Comparison of ENCODE assay signal across 31 mouse cellular contexts in the genomic region with DNA sequence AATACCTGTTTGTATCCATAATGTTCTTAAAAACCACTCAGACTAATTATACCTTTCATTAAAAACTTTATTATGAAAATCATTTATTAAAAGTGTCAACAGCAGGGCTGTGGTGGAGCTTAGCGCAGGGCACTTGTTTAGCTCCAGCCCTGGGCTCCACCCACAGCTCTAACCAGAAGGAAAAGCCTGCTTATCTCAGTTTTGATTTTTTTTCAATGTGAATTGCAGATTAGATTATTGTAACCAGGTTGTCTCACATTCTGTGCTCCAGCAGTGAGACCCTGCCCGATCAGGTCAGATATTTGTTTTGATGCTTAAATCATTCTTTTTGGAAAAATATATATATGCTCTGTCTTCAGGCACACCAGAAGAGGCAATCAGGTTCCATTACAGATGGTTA.
"Had no signal": no experiment of that assay in that cellular context is flagged by ENCODE, and none has a peak within 500 bp of the region (broad histone marks: within the 10 kb centered on the region; RNA-seq: fewer than 3 reads in every experiment).

No protein-coding gene starts in this region.

- H3K36me3 ChIP-seq: limb, embryonic 10.5 days; limb, embryonic 12.5 days; limb, embryonic 13.5 days; limb, embryonic 15.5 days; liver, embryonic 12.5 days; liver, embryonic 13.5 days; liver, embryonic 15.5 days; lung, embryonic 15.5 days; midbrain, embryonic 10.5 days; midbrain, embryonic 12.5 days; midbrain, embryonic 13.5 days; midbrain, embryonic 15.5 days had no signal

- H3K4me1 ChIP-seq: liver, embryonic 12.5 days; liver, embryonic 13.5 days; liver, embryonic 15.5 days; lung, embryonic 15.5 days; midbrain, embryonic 10.5 days; midbrain, embryonic 13.5 days; midbrain, embryonic 15.5 days had no signal

- ATAC-seq: liver, embryonic 12.5 days; liver, postnatal 0 days; lung, postnatal 0 days; midbrain, embryonic 13.5 days; midbrain, embryonic 15.5 days; midbrain, embryonic 16.5 days had no signal

- H3K27ac ChIP-seq: left cerebral cortex, adult 2 months; limb, embryonic 13.5 days; limb, embryonic 15.5 days; liver, embryonic 12.5 days; liver, embryonic 13.5 days; liver, embryonic 14.5 days; liver, embryonic 15.5 days; lung, embryonic 15.5 days; macrophage; midbrain, embryonic 10.5 days; midbrain, embryonic 12.5 days; midbrain, embryonic 13.5 days; midbrain, embryonic 15.5 days had no signal

- H3K9me3 ChIP-seq: limb, embryonic 10.5 days; limb, embryonic 12.5 days; limb, embryonic 13.5 days; limb, embryonic 15.5 days; liver, embryonic 12.5 days; liver, embryonic 13.5 days; liver, embryonic 15.5 days; lung, embryonic 15.5 days; megakaryocyte, embryonic 14.5 days; midbrain, embryonic 10.5 days; midbrain, embryonic 12.5 days; midbrain, embryonic 13.5 days; midbrain, embryonic 15.5 days had no signal

- H3K9ac ChIP-seq: limb, embryonic 12.5 days; limb, embryonic 13.5 days; limb, embryonic 15.5 days; liver, embryonic 12.5 days; liver, embryonic 13.5 days; liver, embryonic 14.5 days; liver, embryonic 15.5 days; liver, postnatal 0 days; lung, embryonic 14.5 days; lung, embryonic 15.5 days; midbrain, embryonic 12.5 days; midbrain, embryonic 13.5 days; midbrain, embryonic 15.5 days had no signal

- H3K4me3 ChIP-seq: left cerebral cortex, adult 2 months; limb, embryonic 10.5 days; limb, embryonic 12.5 days; limb, embryonic 13.5 days; limb, embryonic 15.5 days; liver, embryonic 12.5 days; liver, embryonic 13.5 days; liver, embryonic 15.5 days; lung, embryonic 15.5 days; megakaryocyte, embryonic 14.5 days; midbrain, embryonic 10.5 days; midbrain, embryonic 12.5 days; midbrain, embryonic 13.5 days; midbrain, embryonic 15.5 days; myocyte had no signal

- DNase-seq: left cerebral cortex, postnatal 4 days; liver; liver, embryonic 13.5 days; liver, postnatal 0 days; lung, adult 18-20 months; lung, embryonic 14.5 days; lung, postnatal 10 days; lung, postnatal 14 days; lung, postnatal 36 days; lung, postnatal 4 days; midbrain, embryonic 14.5 days had no signal

- H3K27me3 ChIP-seq: limb, embryonic 12.5 days; limb, embryonic 15.5 days; liver, embryonic 12.5 days; liver, embryonic 13.5 days; liver, embryonic 15.5 days; lung, embryonic 15.5 days; megakaryocyte, embryonic 14.5 days; midbrain, embryonic 12.5 days; midbrain, embryonic 13.5 days; midbrain, embryonic 15.5 days had no signal

- H3K4me2 ChIP-seq: limb, embryonic 12.5 days; limb, embryonic 15.5 days; liver, embryonic 11.5 days; liver, embryonic 12.5 days; liver, embryonic 13.5 days; liver, embryonic 15.5 days; lung, embryonic 14.5 days; lung, embryonic 15.5 days; midbrain, embryonic 11.5 days; midbrain, embryonic 12.5 days; midbrain, embryonic 13.5 days; midbrain, embryonic 15.5 days had no signal
